Mouse (Mus musculus) brain, embryonic 14.5 days (tissue): Measurements from ENCODE around the gene Ubtd2. TPM values are rescaled to one million over a fixed set of nuclear protein-coding genes. Genes with fewer than 3 reads are reported as not detected.
"Not testable (repeated sequence)": the region's sequence is repeated elsewhere in the genome, so short reads cannot be mapped to it uniquely, and the experiment has no call there.

Experiments used
- DNase-seq: peaks from one replicate; pipeline ENCODE4 v3.0.0-alpha.2; 2011; ENCODE audit warnings: low read depth
- CTCF ChIP-seq: fragments of 200-500 bp; IDR thresholded peaks from 2 replicates; pipeline ENCODE4 v1.5.1; 2012; ENCODE audit warnings: inconsistent platforms, mild to moderate bottlenecking, moderate library complexity, borderline replicate concordance; ENCODE audit not compliant: insufficient read depth, insufficient read length; ENCODE audit errors: extremely low read depth
- POLR2A ChIP-seq: fragments of 200-500 bp; IDR thresholded peaks from 2 replicates; pipeline ENCODE4 v1.6.1; 2012; ENCODE audit warnings: mild to moderate bottlenecking, inconsistent platforms, borderline replicate concordance; ENCODE audit not compliant: poor library complexity, insufficient read depth, insufficient read length, severe bottlenecking; ENCODE audit errors: extremely low read depth
- polyA plus RNA-seq: library from polyadenylated mRNA; depleted of rRNA; stranded (reverse); fragments of >200 nt; gene quantifications from 2 replicates; pipeline ENCODE4 v1.2.3, GENCODE M21; 2012

The Ubtd2 gene
- polyA plus RNA-seq, 1 experiment: 70.7 TPM

DNA sequence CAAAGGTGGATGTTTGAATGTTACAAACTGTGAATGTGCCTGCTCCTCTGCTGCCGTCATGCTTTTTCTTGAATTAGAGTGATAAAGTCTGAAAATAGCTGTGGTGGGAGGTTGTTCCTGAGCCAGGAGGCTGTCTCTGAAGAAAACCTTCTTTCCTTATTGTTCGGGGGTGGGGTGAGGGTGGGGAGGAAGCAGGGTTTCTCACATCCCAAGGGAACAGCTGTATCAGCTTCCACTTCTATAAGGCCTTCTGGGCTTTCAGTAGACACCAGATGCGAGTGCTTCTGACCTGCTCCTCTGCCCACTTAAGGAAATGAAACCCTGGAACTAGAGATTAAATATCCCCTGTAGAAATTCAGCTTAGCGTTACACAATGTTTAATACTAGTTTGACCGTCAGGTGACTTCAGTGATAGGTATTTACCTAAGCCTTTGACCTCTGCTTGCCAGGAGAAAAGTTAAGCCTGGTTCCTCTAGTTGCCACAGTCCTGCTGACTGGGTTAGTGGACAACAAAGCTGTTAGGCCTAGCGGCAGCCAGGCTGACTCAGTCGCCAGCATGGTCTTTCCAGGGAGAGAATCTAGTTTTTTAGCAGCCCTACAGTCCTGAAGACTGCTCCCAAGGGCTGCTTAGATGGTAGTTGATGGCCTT lies 50.0 kb downstream of the Ubtd2 start:
- DNase-seq: no peak
- TF ChIP-seq POLR2A: no peak
- no peak for TF ChIP-seq CTCF

DNA sequence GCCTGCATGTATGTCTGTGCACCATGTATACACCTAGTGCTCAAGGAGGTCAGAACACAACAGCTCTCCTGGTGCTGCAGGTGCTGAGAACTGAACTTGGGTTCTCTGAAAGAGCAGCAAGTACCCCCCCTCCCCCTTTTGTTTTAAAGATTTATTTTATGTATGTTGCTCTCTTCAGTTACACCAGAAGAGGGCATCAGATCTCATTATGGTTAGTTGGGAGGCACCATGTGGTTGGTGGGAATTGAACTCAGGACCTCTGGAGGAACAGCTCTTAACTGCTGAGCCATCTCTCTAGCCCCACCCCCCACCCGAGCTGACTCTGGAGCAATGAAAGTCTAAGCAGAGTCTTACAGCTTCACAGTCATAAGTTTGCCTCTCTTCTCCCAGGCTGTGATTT lies 55.8 kb downstream of the Ubtd2 start:
- DNase-seq: no peak
- TF ChIP-seq CTCF (no peak), POLR2A (no peak)

DNA sequence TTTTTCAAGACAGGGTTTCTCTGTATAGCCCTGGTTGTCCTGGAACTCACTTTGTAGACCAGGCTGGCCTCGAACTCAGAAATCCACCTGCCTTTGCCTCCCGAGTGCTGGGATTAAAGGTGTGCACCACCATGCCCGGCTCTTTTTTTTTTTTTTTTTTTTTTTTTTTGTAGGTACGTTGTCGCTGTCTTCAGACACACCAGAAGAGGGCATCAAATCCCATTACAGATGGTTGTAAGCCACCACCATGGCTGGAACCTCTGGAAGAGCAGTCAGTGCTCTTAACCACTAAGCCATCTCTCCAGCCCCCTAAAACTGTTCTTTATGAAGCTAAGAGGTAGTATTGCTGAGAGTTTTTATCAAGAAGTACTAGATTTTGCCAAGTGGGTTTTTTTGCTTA lies 59.7 kb downstream of the Ubtd2 start:
- DNase-seq: not testable (repeated sequence)

DNA sequence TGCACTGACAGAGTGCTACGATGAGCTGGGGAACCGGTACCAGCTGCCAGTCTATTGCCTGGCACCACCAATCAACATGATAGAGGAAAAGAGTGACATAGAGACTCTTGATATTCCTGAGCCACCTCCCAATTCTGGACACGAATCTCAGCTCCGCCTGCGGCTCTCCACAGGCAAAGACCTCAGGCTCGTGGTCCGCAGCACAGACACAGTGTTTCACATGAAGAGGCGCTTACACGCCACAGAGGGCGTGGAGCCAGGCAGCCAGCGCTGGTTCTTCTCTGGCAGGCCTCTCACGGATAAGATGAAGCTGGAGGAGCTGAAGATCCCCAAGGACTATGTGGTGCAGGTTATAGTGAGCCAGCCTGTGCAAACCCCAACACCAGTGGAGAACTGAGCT lies 60.9 kb downstream of the Ubtd2 start:
- DNase-seq: peak; percentile 41
- TF ChIP-seq CTCF: no peak

DNA sequence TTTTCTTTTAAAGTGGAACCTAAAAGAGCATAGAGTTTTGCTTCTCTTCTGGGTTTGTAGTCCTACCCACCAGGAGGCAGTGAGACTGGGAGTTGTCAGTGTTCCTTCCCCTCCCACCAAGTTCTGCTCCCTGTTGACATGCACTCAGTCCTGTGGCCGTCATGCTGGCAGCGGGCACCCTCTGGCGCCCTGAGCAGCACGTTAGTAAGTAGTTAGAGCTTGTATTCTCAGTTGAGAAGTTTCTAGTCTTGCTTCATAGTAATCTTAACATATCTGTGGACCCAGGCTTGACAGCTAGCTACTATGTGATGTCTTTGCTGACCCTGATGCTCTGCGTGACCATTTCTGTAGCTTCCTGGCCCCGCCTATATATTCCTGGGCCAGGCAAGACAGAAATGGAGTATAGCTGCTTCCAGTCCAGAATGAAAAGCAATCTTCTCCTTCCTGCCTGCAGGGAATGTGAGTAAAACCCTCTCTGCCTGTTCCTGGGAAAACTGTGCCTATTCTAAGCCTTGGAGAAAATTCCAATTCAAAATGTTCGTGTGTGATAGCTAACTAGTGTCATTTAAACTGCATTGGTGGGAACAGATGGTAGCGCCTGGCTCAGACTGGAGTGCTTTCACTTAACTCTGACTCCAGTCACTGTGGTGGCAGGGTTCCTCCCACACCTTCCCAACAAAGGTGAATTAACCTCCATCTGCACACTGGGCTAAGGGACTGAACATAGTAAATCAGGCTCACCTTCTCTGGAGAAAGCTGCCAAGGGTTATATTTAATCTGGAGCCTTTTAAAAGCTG lies 61.9 kb downstream of the Ubtd2 start:
- TF ChIP-seq CTCF: no peak
- peak; percentile 69 for DNase-seq

DNA sequence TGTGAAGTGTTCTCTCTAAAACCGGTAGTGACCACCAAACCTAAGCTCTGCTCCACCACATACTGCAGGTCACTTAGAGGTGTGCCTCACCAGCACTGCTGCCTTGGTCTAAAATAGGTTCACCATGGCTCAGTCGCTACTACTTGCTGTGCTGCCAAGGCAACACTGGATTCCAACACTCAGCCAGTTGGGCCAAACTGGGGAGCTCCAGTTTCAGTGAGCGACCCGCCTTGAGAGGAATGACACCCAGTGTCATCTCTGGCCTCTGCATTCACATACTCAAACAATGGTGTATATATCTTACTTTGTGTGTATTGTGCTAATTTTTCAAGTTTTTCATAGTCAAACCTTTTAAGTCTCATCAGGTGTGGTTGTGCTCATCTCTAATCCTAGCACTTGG lies 63.6 kb downstream of the Ubtd2 start:
- DNase-seq: no peak
- TF ChIP-seq POLR2A (no peak), CTCF (no peak)

DNA sequence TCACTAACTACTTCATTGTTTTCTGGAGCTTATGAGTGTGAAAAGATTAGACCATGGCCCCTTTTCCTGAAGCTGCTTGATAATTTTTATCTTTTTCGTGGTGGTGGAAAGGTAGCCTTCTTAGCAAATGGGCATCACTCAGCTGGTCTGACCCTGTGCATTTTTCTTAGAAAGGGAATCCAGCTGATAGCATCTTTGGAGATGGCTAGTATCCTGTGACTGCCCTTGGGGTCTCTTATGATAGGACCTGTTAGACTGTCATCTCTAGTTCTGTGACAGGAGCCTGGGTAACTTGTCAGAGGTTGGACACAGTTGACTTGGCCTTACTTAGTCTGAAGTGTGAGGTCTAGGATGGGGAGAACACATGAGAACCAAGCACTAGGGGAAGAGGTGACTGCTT lies 64.2 kb downstream of the Ubtd2 start:
- DNase-seq: no peak
- TF ChIP-seq CTCF: no peak
- TF ChIP-seq POLR2A: no peak

DNA sequence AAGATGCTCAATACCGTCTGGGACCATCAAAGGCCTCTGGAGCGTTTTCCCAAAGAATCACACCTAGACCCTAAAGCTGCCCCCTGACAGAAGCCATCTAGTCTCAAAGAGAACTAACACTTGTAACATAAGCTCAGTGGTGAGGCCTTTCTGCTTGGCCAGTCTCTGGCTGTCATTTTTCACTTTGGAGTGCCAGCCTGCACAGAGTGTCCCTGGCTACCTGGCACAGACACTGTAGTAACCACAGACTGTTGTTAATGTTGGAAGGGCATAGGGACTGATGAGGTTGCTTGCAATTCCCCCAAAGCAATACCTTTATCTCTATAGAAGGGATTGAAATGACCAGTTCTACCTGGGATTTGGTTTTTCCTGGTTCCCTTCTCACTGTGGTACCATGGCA lies 66.1 kb downstream of the Ubtd2 start:
- no peak for TF ChIP-seq POLR2A
- TF ChIP-seq CTCF: no peak
- DNase-seq: no peak

DNA sequence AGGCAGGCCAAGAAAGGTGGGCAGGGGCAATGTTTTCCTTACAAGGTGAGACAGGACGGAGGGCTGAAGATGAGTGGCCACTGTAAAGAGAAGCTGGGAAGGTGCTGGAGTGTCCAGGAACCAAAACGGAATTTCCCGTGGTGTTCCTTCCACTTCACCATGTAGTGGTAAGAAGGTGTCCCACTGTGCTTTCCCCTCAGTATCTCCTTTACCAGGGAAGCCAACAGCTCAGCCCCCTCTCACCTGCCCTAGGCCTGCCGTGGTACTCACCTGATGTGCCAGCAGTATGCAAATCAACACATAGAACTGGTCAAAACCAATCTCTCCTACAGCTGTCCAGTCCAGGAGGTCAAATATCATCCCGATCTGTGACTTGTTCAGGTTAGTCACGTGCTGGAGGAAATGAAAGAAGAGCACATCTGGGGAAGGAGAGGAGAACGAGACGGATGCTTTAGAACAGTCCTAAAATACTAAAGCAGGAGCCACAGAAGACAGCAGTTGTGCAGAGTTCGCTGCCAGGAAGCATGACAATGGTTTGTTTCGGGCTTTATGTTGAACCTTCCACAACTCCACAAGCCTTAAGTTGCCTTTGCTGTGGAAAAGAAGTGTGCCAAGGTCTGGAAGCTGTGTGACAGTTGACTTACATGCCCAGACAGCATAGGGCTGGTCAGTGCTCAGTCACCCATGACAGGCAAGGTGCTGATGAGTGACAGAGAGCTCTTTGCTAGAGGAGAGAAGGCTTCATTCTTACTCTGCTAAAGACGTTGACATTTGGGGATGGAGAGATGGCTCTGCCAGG lies 69.2 kb downstream of the Ubtd2 start:
- TF ChIP-seq POLR2A (no peak), CTCF (no peak)
- no peak for DNase-seq

DNA sequence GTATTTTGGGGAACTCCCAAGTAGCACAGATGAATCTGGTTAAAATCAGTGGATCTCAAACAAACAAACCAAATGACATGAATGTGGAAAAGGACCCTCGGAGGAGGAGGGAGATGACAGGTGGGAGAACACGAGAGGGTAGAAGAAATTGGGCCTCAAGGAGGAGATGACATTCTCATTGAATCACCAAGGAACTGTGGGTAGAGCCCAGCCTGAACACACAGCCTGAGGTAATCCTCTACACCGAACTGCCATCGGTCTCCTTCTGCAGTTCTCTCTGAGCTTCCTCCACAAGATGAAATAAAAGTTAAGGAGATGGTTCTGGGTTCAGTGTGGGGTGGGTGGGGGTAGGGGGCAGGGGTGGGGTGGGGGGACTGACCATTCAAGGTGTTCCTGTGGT lies 71.8 kb downstream of the Ubtd2 start:
- DNase-seq: no peak
- TF ChIP-seq POLR2A (no peak), CTCF (no peak)

DNA sequence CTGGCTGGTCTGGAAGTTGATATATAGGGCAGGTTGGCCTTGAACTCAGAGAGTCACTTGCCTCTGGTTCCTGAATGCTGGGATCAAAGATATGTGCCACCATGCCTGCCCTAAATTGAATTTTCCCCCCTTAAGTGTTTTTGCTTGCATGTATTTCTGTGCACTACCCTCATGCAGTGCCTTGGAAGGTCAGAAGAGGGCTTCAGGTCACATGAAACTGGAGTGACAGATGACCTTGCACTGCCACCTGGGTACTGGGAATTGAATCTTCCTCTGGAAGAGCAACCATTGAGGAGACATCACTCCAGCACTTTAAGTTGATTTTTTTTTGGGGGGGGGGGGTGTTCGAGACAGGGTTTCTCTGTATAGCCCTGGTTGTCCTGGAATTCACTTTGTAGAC lies 75.0 kb downstream of the Ubtd2 start:
- TF ChIP-seq POLR2A: no peak
- TF ChIP-seq CTCF: peak; percentile 10; the same call in 1 of the 2 replicates
- DNase-seq: no peak

DNA sequence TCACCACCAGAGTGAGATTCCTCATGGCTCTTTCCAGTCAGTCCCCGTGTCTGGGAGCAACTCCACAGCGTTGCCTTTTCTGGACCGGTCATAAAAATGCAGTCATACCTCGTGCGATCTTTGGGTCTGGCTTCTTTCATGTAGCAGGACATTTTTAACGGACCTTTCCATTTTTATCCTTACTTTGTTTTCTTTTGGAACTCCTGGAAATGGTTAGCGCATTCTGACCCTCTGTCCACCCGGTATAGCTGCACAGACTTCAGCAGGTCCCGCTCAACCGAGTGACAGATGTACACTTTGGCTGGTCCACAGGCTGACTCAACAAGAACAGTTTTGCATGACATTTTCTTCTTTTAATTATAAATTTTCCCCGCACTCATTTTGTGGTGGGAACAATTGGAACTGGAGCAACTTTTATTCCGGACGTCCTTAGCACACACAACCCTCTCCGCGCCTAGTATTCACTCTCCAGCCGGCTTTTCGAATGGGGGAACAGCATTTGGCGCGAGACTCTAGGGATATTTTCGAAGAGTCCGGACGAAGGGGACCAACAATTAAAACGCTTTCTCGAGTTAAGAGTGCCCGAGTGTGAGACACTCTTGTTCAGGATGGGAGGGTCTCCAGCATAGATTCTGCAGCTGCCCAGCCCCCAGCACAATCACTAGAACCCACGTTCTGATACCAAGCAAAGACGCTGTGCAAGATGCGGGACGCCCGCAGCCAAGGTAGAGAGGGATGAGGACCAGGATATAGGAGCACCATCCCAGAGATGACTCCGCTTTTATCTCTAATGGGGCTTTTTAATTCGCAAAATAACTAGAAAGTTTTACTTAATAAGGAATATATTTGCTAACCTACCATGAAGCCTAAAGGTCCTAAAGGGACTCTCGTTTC lies 76.9 kb downstream of the Ubtd2 start, which contains the start of gene Efcab9:
Efcab9 (minus strand) TSS at position 211 of the 894 bp plus-strand sequence.
- DNase-seq: peak; percentile 33

More for the DNA sequence above, 76.9 kb downstream of the Ubtd2 start, which contains the start of gene Efcab9:
- TF ChIP-seq CTCF (no peak), POLR2A (no peak)
